Mouse (Mus musculus) MN1 (cell line): ENCODE measurements at regions not wholly inside any gene's neighbourhood (a gene's known extent, or its start where the extent isn't known, plus 50 kb on each side); places are given as distances from the start of the nearest gene placed in this dataset.
A peak's percentile ranks its signal among the peaks of the same experiment; 100 is the strongest.
"Not testable (repeated sequence)": the region's sequence is repeated elsewhere in the genome, so short reads cannot be mapped to it uniquely, and the experiment has no call there.

ENCODE experiments used
- DNase-seq: peaks from one replicate; pipeline ENCODE4 v3.0.0-alpha.2; 2016; ENCODE audit warnings: low spot score

DNA sequence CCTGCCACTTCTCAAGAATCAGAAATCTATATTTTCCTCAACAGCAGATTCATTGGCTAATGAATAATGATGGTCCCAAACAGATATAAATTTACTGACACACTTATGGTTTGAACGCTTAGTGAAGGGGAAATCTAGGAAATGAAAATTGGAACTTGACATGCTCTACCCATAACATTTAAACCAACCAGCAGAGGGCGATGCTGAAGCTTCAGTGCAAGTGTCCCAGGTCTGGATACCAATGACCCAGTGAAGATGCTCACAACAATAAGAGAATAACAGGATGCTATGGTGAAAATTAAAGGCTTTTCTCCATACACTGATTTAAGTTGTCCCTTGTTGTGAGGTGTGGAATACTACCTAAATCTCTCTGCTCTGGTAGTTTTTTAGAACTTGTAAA, 236.0 kb upstream of the Rorb start:
- DNase-seq, result no peak

DNA sequence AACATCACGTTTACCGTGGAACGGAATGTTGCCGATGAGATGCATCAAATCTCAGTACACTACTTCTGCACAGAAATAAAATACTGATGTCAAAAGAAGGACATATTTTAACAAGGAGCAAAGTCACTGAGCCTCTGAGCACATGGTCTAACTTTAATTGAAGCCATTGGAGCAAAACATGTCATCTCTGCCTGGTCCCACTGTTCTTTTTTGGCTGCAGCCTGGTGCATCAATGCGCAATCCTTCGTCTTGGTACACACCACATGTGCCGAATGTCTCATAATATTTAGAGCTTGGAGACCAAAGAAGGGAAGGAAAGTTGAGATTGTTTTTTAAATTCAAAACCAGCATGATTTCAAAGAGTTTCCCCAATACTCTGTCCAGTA, 233.4 kb upstream of the Rorb start:
- DNase-seq, result no peak

DNA sequence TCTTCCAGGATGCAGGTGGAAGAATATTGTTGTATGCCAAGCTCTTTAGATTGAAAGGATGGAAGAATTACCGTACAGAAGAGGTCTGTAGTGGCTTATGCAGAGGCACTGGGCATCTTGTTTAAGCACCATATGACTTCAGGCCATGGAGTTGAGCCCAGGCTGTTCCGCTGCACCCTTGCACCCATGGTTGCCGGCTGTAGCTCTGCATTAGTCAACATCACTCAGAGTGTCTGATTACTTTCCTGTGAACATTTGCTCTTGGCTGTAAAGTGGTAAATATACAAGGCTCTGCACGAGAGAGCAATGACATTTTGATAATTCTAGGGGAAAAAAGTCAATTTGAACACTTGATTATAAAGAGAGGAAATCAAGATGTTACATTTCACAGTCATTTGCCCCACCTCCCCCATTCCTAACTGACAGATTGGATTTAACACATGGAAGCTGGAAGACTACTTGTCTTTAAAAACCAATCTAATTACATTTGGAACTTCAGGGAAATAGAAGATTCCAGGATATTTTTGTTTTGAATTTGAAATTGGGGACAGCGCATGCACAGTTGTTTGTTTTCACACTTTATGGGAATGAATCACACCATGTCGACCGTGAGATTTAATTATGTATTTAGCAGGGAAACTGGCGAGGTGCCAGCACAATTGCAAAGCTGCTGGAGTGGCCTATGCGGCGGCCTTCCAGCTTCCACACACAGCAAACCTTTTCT, 232.9 kb upstream of the Rorb start:
- peak; percentile 88 for DNase-seq

DNA sequence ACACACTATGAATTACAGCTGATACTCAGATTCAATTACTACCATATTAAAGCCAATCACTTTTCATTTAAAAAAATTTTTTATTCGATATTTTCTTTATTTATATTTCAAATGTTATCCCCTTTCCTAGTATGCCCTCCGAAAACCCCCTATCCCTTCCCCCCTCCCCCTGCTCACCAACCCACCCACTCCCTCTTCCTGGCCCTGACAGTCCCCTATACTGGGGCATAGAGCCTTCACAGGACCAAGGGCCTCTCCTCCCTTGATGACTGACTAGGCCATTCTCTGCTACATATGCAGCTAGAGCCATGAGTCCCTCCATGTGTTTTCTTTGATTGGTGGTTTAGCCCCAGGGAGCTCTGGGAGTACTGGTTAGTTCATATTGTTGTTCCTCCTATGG, 196.1 kb upstream of the Rorb start:
- DNase-seq, result not testable (repeated sequence)

DNA sequence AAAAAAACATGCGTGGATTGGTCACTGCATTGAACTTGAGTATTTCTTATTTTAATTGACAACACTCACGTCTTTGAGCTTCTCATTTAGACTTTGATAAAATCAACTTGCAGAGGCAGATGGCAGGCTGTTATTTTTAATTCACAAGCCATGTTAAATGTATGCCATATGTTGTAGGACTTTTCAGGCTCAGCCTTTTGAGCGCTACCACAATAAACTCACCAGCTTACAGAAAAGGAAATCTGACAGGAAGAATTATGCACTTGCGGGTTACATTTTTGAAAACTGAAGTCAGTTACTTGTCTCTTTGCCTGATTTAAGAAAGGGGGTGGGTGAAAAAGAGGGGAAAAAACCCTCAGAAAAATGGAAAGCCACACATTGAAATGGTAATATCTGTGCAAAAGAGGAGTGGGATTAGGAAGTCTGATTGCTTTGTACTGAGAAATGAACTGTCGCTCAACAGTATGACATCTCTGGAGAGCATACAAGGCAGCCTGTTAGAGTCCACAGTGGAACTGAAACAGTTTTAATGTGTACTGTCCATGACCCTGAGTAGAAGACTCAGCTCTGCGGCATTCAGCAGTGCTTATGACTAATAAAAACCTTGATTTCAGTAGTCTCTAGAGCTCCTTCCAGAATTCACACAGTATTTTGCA, 195.6 kb upstream of the Rorb start:
- DNase-seq, result no peak

DNA sequence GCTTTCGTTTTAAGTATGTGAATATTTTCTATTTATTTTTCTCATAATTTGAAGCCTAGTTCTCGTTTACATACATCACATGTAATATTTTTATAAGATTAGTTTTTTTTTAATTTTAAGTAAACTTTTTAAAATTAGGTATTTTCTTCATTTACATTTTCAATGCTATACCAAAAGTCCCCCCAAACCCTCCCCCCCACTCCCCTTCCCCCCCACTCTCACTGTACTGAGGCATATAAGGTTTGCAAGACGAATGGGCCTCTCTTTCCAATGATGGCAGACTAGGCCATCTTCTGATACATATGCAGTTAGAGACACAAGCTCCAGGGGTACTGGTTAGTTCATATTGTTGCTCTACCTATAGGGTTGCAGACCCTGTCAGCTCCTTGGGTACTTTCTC, 174.9 kb upstream of the Rorb start:
- DNase-seq, result not testable (repeated sequence)

DNA sequence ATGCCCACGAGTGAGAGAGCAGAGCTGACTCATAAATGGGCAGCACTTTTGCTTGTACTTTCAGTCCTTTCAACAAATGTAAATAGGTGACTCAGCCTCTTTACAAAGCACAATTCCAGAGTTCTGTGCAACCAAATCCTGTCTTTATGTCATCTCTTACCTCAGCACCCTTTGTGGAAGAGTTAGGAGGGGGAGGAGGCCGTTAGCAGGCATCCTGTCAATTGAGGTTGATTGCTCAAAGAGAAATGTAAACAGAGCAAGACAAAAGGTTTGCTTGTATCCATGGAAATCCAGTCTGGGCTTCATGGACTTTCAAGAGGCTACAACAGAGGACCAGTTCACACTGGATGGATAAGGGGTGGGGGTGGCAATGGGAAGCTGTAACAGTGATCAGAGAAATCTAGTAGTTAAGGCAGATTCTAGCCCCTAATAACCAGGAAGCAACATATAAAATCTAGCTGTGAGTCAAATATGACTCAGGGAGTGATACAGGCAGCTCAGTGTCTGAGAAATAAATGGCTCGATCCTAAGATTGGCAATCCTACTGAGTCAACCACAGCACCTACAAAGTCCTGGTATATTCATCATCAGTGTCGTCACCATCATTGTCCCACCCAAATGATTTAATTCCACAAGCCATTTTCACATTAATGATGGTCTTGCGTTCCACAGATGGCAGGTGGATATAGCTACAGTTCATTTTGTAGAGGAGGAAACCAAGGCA, 136.0 kb upstream of the Rorb start:
- DNase-seq, result peak; percentile 26

DNA sequence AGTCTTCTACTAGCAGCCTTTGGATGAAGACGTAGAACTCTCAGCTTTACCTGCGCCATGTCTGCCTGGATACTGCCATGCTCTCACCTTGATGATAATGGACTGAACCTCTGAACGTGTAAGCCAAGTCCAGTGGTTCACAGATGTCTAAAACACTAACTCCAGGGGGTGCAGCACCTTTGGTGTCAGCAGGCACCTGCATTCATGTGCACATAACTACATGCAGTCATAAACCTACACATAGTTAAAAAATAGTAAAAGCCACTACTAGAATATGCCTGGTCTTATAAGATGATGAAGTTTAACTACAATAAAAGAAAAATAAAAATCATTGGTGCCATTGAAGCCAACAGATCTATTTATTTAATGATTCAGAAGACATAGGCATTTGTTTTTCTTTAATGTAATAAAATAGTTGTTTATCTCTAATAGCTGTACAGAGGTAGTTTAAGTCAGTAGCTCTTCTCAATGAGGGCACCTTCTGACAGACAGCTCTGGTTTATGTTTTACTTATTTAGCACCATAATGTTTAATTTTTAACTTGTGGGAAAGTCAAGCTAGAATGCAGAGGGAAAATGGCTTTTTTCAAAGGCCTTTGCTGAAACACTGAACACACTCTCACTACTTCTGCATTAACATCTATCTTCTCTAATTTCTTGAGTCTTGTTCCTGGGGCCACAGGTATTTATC, 118.5 kb upstream of the Rorb start:
- no peak for DNase-seq

DNA sequence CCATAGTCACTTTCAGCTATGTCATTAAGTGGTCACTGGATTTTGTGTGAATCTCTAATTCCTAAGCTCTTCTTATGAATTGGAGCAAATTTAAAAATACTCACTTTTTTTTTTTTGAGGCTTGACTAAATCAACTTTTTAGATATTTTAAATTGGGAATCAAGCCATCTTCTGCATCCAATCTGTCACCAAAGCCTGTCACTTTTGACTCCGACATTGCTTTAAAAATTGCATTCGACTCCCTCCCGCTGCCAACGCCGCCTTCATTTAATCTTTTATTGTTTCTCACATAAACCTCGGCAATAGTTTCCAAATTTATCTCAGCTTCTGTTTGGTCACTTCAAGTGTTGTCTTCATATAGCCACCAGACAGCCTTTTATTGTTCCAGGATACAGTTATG, 109.8 kb upstream of the Rorb start:
- no peak for DNase-seq

DNA sequence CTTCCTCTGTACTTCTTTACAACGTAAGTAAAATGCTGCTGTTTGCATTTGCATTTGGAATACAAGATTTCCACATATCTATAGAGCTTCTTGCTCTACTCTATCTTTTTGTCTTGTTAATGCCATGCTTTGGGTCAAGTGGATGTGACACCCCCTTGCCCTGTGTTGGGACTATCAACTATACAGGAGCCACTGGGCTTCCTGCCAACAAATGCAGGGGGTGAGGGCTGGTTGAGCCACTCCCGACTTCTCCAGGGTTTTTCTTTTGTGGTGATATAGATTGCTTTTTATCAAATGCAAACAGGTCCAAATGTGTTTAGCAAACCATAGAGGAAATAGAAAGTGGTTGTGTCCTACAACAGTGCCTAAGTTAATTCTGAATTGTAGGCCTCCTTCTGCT, 108.4 kb upstream of the Rorb start:
- no peak for DNase-seq

DNA sequence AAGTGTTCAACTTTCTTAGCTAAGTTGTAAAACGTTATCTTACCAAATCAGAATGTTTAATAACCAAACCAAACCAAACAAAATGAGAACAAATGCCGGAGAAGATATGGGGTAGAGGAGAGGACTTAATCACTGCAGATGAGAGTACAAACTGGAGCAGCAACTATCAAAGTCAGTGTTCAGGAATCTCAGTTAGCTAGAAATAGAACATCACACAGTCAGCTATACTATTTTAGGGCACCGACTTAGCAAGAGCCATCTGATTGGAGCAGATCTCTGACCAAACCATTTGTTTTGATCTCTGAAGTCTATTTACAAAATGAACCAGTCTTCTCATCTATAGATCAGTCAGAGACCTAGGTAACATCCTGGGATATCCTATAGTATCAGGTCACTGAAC, 107.7 kb upstream of the Rorb start:
- no peak for DNase-seq

DNA sequence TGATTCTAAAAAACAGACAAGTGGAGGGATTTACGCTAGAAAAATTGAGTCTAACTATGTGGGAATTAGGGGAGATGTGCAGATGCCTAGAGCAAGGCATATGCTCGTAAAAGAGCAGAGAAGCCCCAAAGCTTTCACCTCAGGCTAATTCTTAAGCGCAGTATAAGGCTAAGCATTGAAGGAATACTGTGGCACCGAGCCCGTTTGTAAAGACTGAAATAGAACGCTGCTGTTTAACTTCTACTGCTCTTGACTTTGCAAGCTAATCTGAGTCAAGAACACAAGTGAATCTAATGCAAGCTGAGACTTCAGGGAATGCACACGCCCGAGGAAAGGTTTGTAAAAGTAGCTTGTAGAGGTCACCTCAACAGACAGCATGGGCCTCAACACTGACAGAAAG, 88.5 kb upstream of the Rorb start:
- DNase-seq, result no peak

DNA sequence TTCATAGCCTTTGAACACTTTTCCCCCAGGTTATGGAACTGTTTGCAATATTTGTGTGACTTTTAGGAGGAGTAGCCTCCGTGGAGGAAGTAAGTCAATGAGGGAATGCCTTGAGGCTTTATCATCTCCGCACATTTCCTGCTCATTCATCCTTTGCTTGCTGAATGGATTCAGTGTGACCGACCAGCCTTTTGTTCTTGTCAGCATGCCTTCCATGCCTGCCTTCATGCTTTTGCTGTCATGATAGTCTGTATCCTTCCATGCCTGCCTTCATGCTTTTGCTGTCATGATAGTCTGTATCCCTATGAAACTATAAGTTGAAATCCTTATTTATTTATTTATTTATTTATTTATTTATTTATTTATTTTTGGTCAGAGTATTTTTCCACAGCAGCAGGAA, 87.8 kb upstream of the Rorb start:
- DNase-seq, result no peak

DNA sequence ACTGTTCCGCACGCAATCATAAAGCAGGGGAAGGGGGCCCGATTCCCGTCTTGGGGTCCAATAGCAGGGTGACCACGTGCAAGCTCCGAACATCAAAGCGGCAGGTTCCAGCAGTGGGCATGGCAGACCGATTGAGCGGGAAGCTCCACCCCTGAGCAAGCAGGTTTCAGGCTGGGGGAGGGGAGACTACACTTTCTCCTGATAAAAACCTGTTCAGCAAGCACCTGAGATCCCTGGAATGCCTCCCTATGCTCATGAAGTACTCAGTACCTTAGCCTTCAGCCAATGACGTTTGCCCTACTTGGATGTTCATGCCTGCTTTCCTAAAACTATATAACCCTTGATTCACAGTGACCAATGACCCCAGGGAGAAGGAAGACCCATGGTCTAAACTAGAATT, 83.7 kb upstream of the Rorb start:
- DNase-seq, result no peak

DNA sequence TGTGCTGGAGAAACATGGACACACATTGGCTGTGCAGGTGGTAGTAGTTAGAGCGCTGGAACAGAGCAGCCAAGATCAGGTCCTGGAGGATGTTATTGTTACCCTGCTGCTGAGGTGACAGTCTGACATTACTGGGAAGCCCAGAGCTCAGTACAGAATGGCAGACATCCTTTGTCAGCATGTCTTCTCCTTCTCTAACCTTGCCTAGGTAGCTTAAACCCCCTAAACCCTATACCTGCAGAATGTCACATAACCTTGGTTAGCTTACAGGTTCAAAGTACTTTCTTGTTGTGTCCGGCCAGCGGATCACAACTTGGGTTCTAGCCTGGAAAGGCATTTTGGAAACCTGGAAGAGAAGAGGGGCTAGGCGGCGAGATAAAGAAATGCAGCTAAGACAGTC, 83.3 kb upstream of the Rorb start:
- no peak for DNase-seq

DNA sequence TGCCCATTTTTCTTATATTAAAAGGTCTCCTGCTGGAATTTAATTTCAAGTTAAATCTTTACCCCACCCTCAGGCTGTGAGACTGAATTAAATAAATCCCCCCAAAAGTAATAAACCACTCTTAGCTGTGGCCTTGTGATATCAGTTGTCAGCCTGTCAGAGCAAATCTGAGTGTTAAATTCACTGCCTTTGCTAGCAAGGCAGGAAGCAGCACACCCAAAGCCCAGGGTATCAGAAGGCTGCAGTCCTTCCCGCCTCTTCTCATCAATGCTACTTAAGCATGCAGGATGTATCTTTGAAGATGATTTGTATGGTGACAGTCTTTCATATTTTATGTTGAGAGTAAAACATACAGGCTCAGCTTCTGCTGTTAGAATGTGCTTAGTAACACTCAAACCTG, 61.8 kb upstream of the Rorb start:
- DNase-seq, result no peak

DNA sequence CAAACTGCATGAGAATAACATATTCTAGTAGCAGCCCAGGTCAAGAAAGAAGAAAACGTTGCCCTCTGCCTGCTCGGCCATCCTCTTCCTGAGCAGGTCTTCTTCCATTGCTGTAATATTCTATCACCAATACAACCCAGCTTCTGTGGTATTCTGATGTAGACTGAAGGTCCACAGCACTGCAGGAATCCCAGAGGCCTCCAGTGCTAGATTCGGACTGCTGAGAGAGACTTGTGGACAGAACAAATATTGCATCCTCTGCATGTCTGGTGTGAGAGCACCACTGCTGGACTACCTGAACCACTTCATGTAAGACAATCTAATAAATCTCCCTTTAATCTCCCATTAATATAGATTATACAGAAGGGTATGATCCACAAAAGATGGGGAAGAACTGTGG, 59.8 kb upstream of the Rorb start:
- DNase-seq, result no peak
